Mouse (Mus musculus): Measurements from ENCODE around the gene Pxylp1. TPM values are rescaled to one million over a fixed set of nuclear protein-coding genes. Genes with fewer than 3 reads are reported as not detected.

Pxylp1 gene
- polyA plus RNA-seq, 1 experiment from 2014 or later, result 49.1 TPM

DNA sequence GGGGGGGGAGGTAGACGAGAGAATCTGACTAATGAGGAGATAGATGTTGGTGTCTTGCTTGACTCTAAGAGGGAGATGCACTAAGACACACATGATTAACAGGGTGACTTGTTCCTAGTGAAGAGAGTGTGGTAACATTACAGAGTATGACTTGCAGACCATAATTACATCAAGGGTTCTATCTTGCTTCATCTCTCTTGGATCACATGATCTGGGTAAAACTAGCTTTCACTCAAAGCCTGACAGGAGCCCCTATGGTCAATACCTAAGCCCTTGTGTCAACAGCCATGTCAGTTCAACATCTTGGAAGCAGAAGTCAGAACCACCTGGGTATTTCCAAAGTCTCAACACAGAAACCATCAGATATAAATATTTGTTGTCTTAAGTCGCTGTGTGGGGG lies 99.9 kb downstream of the Pxylp1 start:
- Histone ChIP-seq H3K9me3 (replicated peaks) (no peaks in the 10 kb centered on the region), H3K4me1 (peaks cover 10% of the 10 kb centered on the region), H3K27me3 (ENCODE audit: low read depth, poor library complexity, severe bottlenecking) (no peaks in the 10 kb centered on the region), H3K36me3 (no peaks in the 10 kb centered on the region), H3K4me3 (no peak overlapping the region), H3K27ac (replicated peaks) (no peak overlapping the region)
- no peak for DNase-seq (ENCODE audit: low spot score)
- WGBS, result 86% methylated on average over 2 of the region's 2 CpGs

DNA sequence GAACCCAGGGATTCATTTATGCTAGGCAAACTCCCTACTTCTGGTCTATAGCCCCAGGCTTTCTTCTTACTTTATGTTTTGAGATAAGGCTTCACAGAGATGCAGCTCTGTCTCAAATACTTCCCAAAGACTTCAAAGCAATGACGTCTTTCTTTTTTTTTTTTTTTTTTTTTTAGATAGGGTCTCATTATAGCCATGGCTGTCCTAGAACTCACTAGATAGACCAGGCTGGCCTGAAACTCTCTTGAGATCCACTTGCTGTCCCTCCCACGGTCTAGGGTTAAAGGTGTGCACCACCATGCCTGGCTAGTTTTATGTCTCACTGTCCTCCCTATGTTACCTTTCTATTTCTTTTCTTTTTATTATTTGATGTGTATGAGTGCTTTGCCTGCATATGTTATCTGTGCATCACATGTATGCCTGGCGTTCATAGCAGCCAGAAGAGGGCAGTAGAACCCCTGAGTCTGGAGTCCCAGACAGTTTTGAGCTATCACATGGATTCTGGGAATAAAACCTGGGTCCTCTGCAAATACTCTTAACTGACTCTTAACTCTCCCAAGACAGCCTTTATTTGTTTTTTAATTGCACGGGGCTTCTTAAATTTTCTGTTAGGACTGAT lies 102.0 kb downstream of the Pxylp1 start:
- Histone ChIP-seq H3K27ac (replicated peaks) (no peak overlapping the region), H3K27me3 (ENCODE audit: low read depth, poor library complexity, severe bottlenecking) (no peaks in the 10 kb centered on the region), H3K4me3 (no peak overlapping the region), H3K36me3 (no peaks in the 10 kb centered on the region), H3K9me3 (replicated peaks) (no peaks in the 10 kb centered on the region), H3K4me1 (peaks cover 6% of the 10 kb centered on the region)
- no peak for DNase-seq (ENCODE audit: low spot score)
- 55% methylated on average over 4 of the region's 4 CpGs for WGBS

DNA sequence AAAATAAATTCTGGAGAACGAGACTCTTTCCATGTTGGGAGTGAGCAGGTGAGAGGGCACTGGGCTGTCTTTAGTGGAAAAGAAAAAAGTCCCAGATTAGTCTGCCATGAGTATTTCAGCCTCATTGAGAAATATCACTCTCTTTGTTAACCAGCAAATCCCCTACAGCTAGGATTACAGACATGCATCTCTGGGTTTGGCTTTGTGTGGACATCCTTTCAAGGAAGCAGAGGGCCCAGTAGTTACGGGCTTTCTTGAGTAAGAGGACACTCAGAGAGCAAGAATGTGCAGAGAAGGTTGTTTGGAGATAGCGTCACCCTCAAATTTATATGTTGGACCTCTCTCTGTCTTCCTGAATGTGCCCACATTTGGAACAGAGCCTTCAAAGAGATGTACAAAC lies 102.6 kb downstream of the Pxylp1 start:
- no peaks in the 10 kb centered on the region for H3K9me3 ChIP-seq (replicated peaks)
- no peaks in the 10 kb centered on the region for H3K27me3 ChIP-seq (ENCODE audit: low read depth, poor library complexity, severe bottlenecking)
- H3K27ac ChIP-seq (replicated peaks), result no peak overlapping the region
- 70% methylated on average over 3 of the region's 3 CpGs for WGBS
- H3K4me1 ChIP-seq, result no peaks in the 10 kb centered on the region
- DNase-seq (ENCODE audit: low spot score), result no peak
- H3K36me3 ChIP-seq, result no peaks in the 10 kb centered on the region
- H3K4me3 ChIP-seq, result no peak overlapping the region

DNA sequence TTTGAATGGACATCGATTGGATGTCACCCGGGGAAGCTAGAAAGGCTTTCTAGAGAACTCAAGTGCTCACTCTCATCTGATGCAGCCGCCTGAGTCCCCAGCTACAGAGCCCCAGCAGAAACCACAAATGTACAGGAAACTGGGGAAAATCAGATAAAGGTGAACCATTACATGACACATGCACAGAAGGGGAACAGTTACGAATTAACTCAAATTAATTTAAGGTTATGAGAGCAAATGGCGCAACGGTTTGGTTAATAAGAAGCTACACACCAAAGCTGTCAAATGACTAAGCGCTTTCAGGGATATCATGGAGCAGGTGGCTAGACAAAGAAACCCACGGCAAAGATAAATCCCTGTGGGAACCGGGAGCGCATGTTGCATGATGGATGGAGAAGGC lies 104.7 kb downstream of the Pxylp1 start:
- 94% methylated on average over 10 of the region's 10 CpGs for WGBS
- DNase-seq (ENCODE audit: low spot score), result no peak
- H3K27me3 ChIP-seq (ENCODE audit: low read depth, poor library complexity, severe bottlenecking), result no peaks in the 10 kb centered on the region
- H3K4me3 ChIP-seq, result no peak overlapping the region
- H3K4me1 ChIP-seq, result 0 out of 2 replicates have a peak, but pooled peaks cover 5% of the 10 kb centered on the region
- no peak overlapping the region for H3K27ac ChIP-seq (replicated peaks)
- no peaks in the 10 kb centered on the region for H3K36me3 ChIP-seq
- no peaks in the 10 kb centered on the region for H3K9me3 ChIP-seq (replicated peaks)

DNA sequence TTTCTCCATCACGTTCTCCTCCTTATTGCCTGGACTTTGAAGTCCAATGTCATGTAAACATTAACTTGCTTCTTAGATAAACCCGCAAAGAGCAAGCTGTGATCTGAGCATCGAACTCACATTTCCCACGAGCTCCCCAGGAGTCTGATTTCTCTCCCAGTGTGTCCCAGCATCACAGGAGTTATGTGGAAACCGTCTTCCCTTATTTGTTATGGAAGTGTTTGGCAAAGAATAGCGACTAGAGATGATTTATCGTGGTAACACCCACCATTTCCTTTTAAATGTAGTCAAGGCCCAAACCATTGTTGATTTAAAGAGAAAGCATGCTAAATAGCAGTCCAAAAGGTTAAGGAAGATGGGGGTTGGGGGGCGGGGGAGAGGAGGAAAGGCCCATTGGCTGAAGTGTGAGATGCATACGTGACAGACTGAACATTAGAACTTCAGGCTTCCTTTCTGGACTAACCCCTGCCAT lies 106.6 kb downstream of the Pxylp1 start:
- H3K27ac ChIP-seq (replicated peaks), result no peak overlapping the region
- no peak overlapping the region for H3K4me3 ChIP-seq
- no peaks in the 10 kb centered on the region for H3K27me3 ChIP-seq (ENCODE audit: low read depth, poor library complexity, severe bottlenecking)
- 75% methylated on average over 9 of the region's 9 CpGs for WGBS
- H3K4me1 ChIP-seq, result 0 out of 2 replicates have a peak, but pooled peaks cover 5% of the 10 kb centered on the region
- no peaks in the 10 kb centered on the region for H3K36me3 ChIP-seq
- no peak for DNase-seq (ENCODE audit: low spot score)
- no peaks in the 10 kb centered on the region for H3K9me3 ChIP-seq (replicated peaks)

DNA sequence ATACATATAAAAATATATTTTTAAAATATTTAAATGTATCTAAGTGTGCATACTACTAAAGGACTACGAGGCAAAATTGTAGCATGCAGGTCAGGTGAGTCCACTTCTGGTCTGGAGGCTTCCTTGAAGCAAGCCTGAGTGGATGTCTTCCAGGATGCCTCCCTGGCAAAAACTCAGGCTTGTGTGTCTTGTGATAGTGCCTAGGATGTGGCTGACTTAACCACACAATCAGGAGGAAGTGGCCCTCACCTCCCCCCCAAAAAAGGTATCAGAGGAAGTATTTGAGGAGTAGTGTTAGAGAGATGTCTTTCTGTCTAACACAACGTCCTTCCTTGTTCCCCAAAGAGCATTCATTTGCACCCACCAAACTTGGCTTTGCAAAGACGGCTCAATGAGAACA lies 107.3 kb downstream of the Pxylp1 start:
- Histone ChIP-seq H3K4me1 (0 out of 2 replicates have a peak, but pooled peaks cover 5% of the 10 kb centered on the region), H3K9me3 (replicated peaks) (no peaks in the 10 kb centered on the region), H3K36me3 (no peaks in the 10 kb centered on the region), H3K27me3 (ENCODE audit: low read depth, poor library complexity, severe bottlenecking) (no peaks in the 10 kb centered on the region), H3K4me3 (no peak overlapping the region), H3K27ac (replicated peaks) (no peak overlapping the region)
- no peak for DNase-seq (ENCODE audit: low spot score)
- 84% methylated on average over 3 of the region's 3 CpGs for WGBS

DNA sequence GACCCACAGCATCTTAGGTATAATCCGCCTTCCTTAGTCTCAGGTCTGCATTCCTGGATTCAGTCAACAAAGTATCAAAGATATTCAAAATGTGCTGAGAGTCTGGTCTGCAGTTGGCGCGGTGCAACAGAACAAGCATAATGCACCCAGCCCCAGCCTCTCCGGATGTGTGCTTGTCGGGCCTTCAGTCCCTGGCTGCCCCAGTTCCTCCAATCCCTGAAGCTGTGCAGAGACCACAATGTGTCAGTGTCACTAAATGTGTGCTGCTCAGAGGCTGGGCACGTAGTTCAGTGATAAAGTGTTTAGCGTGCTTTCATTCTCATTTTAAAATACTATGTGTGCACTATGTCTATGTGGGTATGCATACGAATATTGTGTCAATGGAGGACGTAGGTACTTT lies 108.8 kb downstream of the Pxylp1 start:
- Histone ChIP-seq H3K27ac (replicated peaks) (no peak overlapping the region), H3K4me1 (0 out of 2 replicates have a peak, but pooled peaks cover 5% of the 10 kb centered on the region), H3K36me3 (no peaks in the 10 kb centered on the region), H3K27me3 (ENCODE audit: low read depth, poor library complexity, severe bottlenecking) (no peaks in the 10 kb centered on the region), H3K4me3 (no peak overlapping the region), H3K9me3 (replicated peaks) (no peaks in the 10 kb centered on the region)
- 89% methylated on average over 9 of the region's 9 CpGs for WGBS
- DNase-seq (ENCODE audit: low spot score), result no peak

DNA sequence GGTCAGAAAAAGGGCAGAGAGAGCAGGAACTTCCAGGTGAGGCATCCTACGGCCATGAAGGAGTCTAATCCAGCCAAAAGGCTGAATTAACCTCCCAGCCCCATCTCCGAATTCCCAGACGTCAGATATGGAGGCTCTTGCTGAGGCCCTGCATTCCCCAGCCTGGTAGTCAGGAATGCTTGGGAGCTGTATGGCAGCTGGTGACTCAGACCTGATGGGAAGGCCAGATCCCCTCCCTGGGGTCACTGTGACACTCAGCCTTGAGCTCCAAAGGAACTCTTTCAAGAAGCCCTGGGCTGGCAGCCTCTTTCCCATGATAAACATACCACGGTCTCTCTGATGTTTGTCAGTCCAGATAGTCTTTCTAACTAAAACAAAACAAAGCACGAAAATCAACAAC lies 109.2 kb downstream of the Pxylp1 start:
- 74% methylated on average over 5 of the region's 5 CpGs for WGBS
- Histone ChIP-seq H3K4me1 (0 out of 2 replicates have a peak, but pooled peaks cover 5% of the 10 kb centered on the region), H3K4me3 (no peak overlapping the region), H3K9me3 (replicated peaks) (no peaks in the 10 kb centered on the region), H3K27ac (replicated peaks) (no peak overlapping the region), H3K36me3 (no peaks in the 10 kb centered on the region), H3K27me3 (ENCODE audit: low read depth, poor library complexity, severe bottlenecking) (no peaks in the 10 kb centered on the region)
- no peak for DNase-seq (ENCODE audit: low spot score)

DNA sequence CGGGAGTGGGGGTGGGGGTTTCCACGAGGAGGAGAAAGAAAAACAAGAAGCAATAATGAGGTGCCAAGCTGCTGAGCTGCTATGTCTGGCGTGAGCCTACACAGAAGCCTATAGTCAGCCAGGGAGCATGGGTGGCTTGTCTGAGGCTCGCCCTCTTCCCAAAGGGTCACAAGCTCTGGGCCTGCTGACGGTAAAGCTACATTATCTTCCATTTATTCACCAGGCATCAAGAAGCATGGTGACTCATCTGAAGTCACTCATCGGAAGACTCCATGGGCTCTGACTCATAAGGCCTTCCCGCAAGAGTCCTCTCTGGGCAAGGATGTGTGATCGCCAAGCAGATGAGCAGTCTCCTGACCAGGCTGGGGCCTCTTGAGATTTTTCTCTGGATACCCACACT lies 110.4 kb downstream of the Pxylp1 start:
- H3K9me3 ChIP-seq (replicated peaks), result no peaks in the 10 kb centered on the region
- 0 out of 2 replicates have a peak, but pooled peaks cover 5% of the 10 kb centered on the region for H3K4me1 ChIP-seq
- H3K4me3 ChIP-seq, result no peak overlapping the region
- no peaks in the 10 kb centered on the region for H3K36me3 ChIP-seq
- DNase-seq (ENCODE audit: low spot score), result no peak
- 88% methylated on average over 8 of the region's 8 CpGs for WGBS
- no peaks in the 10 kb centered on the region for H3K27me3 ChIP-seq (ENCODE audit: low read depth, poor library complexity, severe bottlenecking)
- no peak overlapping the region for H3K27ac ChIP-seq (replicated peaks)

Other genes with a start within 250 kb of the Pxylp1 start
- gene Zbtb38, start 139.8 kb downstream of the Pxylp1 start, polyA plus RNA-seq (2016; fragmentation: Nextera tagmentation; extraction: Ambion mirVana), result 8.1 and 10.6 TPM in 2 replicates
- gene Spsb4, start 126.2 kb upstream of the Pxylp1 start, polyA plus RNA-seq (2016; fragmentation: Nextera tagmentation; extraction: Ambion mirVana), result 174 and 175 TPM in 2 replicates
- gene Slc25a36, start 218.5 kb upstream of the Pxylp1 start, polyA plus RNA-seq (2016; fragmentation: Nextera tagmentation; extraction: Ambion mirVana), result 61.2 and 66.5 TPM in 2 replicates

All from midbrain, embryonic 10.5 days (tissue).